In genomic region chr1:97761477-97761876, GRCm38 (mm10) we compare ENCODE assay signal across 25 mouse cellular contexts. TPM values are rescaled to one million over a fixed set of nuclear protein-coding genes. Genes with fewer than 3 reads are reported as not detected.
DNase-seq lines count a peak whose midpoint lies in the region; ATAC-seq and TF ChIP-seq lines count a peak whose summit lies in the region.
"Had no signal": no experiment of that assay in that cellular context is flagged by ENCODE, and none has a peak within 500 bp of the region (broad histone marks: within the 10 kb centered on the region; RNA-seq: fewer than 3 reads in every experiment).

No protein-coding gene starts in this region.

- ATAC-seq in heart, embryonic 11.5 days (replicated peaks; ENCODE audit: insufficient number of reproducible peaks, low FRiP score, low TSS enrichment), result no peak
- peak; percentile 80 for ATAC-seq in heart, postnatal 0 days (ENCODE audit: insufficient read depth, low read depth)
- ATAC-seq in activated CD4-positive, CD25-positive, alpha-beta regulatory T cell, adult 4 months, result no peak
- ATAC-seq: forebrain, postnatal 0 days; hindbrain, postnatal 0 days; intestine, embryonic 16.5 days; liver, embryonic 12.5 days had no signal

- peaks cover 3% of the 10 kb centered on the region; the same call in 1 of the 2 replicates for H3K4me1 ChIP-seq in heart, embryonic 11.5 days (ENCODE audit: control insufficient read depth, insufficient read depth, low read length)
- peaks cover 9% of the 10 kb centered on the region; the same call in 1 of the 2 replicates for H3K4me1 ChIP-seq in heart, postnatal 0 days (ENCODE audit: control insufficient read depth, insufficient read depth)
- H3K4me1 ChIP-seq: forebrain, embryonic 10.5 days; hindbrain, embryonic 10.5 days; limb, embryonic 13.5 days; midbrain, embryonic 10.5 days; stomach, embryonic 15.5 days had no signal

- 0 out of 2 replicates have a peak, but pooled peaks cover 1% of the 10 kb centered on the region for H3K36me3 ChIP-seq in heart, embryonic 11.5 days (ENCODE audit: control insufficient read depth, insufficient read depth, low read length)
- H3K36me3 ChIP-seq in heart, postnatal 0 days (replicated peaks; ENCODE audit: control insufficient read depth, insufficient read depth, low read length), result no peaks in the 10 kb centered on the region; the same call in 1 of the 2 replicates
- H3K36me3 ChIP-seq: stomach, embryonic 15.5 days had no signal

- no peak overlapping the region for H3K4me3 ChIP-seq in heart, embryonic 11.5 days (ENCODE audit: low read depth, low read length)
- H3K4me3 ChIP-seq in heart, postnatal 0 days (ENCODE audit: low read depth, low read length), result peak overlapping the region; percentile 45
- H3K4me3 ChIP-seq: forebrain, embryonic 10.5 days; hindbrain, embryonic 10.5 days; limb, embryonic 13.5 days; liver, embryonic 12.5 days; midbrain, embryonic 10.5 days; neural tube, embryonic 15.5 days; stomach, embryonic 15.5 days had no signal

- TF ChIP-seq EP300 in heart, postnatal 0 days (IDR thresholded peaks at IDR 0.05; ENCODE audit: low read depth), result peak; percentile 74

- 69% methylated on average over 6 of the region's 6 CpGs for WGBS in heart, embryonic 11.5 days (ENCODE audit: insufficient replicate concordance)
- WGBS in heart, postnatal 0 days, result 21% methylated on average over 6 of the region's 6 CpGs

- H3K9ac ChIP-seq in heart, embryonic 11.5 days (ENCODE audit: low read depth, low read length), result no peak overlapping the region
- H3K9ac ChIP-seq in heart, postnatal 0 days (replicated peaks; ENCODE audit: low read depth, low read length), result peak overlapping the region; percentile 17; the same call in 1 of the 2 replicates
- H3K9ac ChIP-seq: forebrain, postnatal 0 days; limb, embryonic 13.5 days; liver, embryonic 12.5 days; neural tube, embryonic 15.5 days; stomach, embryonic 15.5 days had no signal

- H3K27ac ChIP-seq in heart, embryonic 11.5 days (ENCODE audit: low read depth, low read length), result peak overlapping the region; percentile 13; the same call in 1 of the 2 replicates
- H3K27ac ChIP-seq in heart, postnatal 0 days (ENCODE audit: low read depth), result peak overlapping the region; percentile 85
- H3K27ac ChIP-seq: forebrain, embryonic 10.5 days; hindbrain, embryonic 10.5 days; hindbrain, postnatal 0 days; limb, embryonic 13.5 days; liver, embryonic 12.5 days; midbrain, embryonic 10.5 days; neural tube, embryonic 15.5 days; stomach, embryonic 15.5 days had no signal

- no peaks in the 10 kb centered on the region for H3K9me3 ChIP-seq in heart, embryonic 11.5 days (replicated peaks; ENCODE audit: control insufficient read depth, low read length)
- H3K9me3 ChIP-seq in heart, postnatal 0 days (replicated peaks; ENCODE audit: control insufficient read depth, low read length), result no peaks in the 10 kb centered on the region
- H3K9me3 ChIP-seq: forebrain, embryonic 10.5 days; hindbrain, embryonic 10.5 days; limb, embryonic 13.5 days; liver, embryonic 12.5 days; midbrain, embryonic 10.5 days; neural tube, embryonic 15.5 days; stomach, embryonic 15.5 days had no signal

- DNase-seq in ZHBTc4 (ENCODE audit: low read depth, low spot score) (peak; percentile 13), adipocyte (ENCODE audit: low spot score) (peak; percentile 62)
- peak; percentile 75 for DNase-seq in heart, postnatal 0 days (ENCODE audit: low spot score)
- DNase-seq in layer of hippocampus, adult 8-10 months (ENCODE audit: low spot score in 2 of 2), result no peak
- DNase-seq in cerebellum, postnatal 36 days, result no peak
- DNase-seq: adrenal gland, postnatal 25 days; cerebellum, adult 11 months; cerebellum, adult 9-11 months; forebrain, postnatal 0 days; gastrocnemius, postnatal 36 days; lung, adult 18-20 months; lung, postnatal 10 days; right cerebral cortex, adult 18-20 months; thymus, postnatal 36 days had no signal

- H3K4me2 ChIP-seq in heart, embryonic 11.5 days, result 0 out of 2 replicates have a peak overlapping the region, but pooled peaks have one; percentile 3
- H3K4me2 ChIP-seq in heart, postnatal 0 days (ENCODE audit: low read depth, low read length), result peak overlapping the region; percentile 62
- H3K4me2 ChIP-seq: limb, embryonic 13.5 days; liver, embryonic 12.5 days; neural tube, embryonic 15.5 days; stomach, embryonic 15.5 days had no signal

- no peak for TF ChIP-seq CTCF in heart, postnatal 0 days (IDR thresholded peaks at IDR 0.05; ENCODE audit: low read depth)

- H3K27me3 ChIP-seq in heart, embryonic 11.5 days (ENCODE audit: control insufficient read depth, insufficient read depth, low read length), result no peaks in the 10 kb centered on the region
- H3K27me3 ChIP-seq in heart, postnatal 0 days (ENCODE audit: control insufficient read depth, insufficient read depth, low read length), result no peaks in the 10 kb centered on the region
- H3K27me3 ChIP-seq: limb, embryonic 13.5 days; liver, embryonic 12.5 days; neural tube, embryonic 15.5 days; stomach, embryonic 15.5 days had no signal

RNA-seq across cellular contexts. Expression of gene Gin1, which starts 8.5 kb away (rescaled TPM):
- 12.5 and 16.7 TPM in 2 replicates for polyA plus RNA-seq in heart, embryonic 11.5 days (2014; fragmentation: Nextera tagmentation; extraction: Ambion mirVana)
- 0.80 and 1.6 TPM in 2 replicates for total RNA-seq in heart, postnatal 0 days (2014; rRNA removed; ENCODE audit: low replicate concordance)
- 21.3 and 22.7 TPM in 2 replicates for polyA plus RNA-seq in heart, postnatal 0 days (2015; fragmentation: Nextera tagmentation; extraction: Ambion mirVana)
- 10 to 100 TPM; 23.0 to 26.9 TPM for polyA plus RNA-seq in activated CD4-positive, CD25-positive, alpha-beta regulatory T cell, adult 4 months (2017; shearing (Covaris generic))
- 10 to 100 TPM in 2 of 4 experiments, 1 to 10 TPM in 2; 9.4 to 12.5 (median 10.7) TPM for total RNA-seq in layer of hippocampus, adult 8-10 months (2022)

RNA-seq across cellular contexts. Expression of gene Ppip5k2, which starts 8.7 kb away (rescaled TPM):
- polyA plus RNA-seq in heart, embryonic 11.5 days (2014; fragmentation: Nextera tagmentation; extraction: Ambion mirVana), result 33.2 and 37.4 TPM in 2 replicates
- total RNA-seq in heart, postnatal 0 days (2014; rRNA removed; ENCODE audit: low replicate concordance), result 68.0 and 75.2 TPM in 2 replicates
- 42.4 and 44.8 TPM in 2 replicates for polyA plus RNA-seq in heart, postnatal 0 days (2015; fragmentation: Nextera tagmentation; extraction: Ambion mirVana)
- polyA plus RNA-seq in activated CD4-positive, CD25-positive, alpha-beta regulatory T cell, adult 4 months (2017; shearing (Covaris generic)), result 10 to 100 TPM; 29.4 to 30.9 TPM
- 10 to 100 TPM; 20.1 to 23.9 (median 21.2) TPM for total RNA-seq in layer of hippocampus, adult 8-10 months (2022)

Comparison
In these comparisons a context has a peak if more than half of its experiments do, and no peak if none do; other contexts are left out.
1. DNase-seq: peak in ZHBTc4 (single experiment), adipocyte (single experiment) and heart, postnatal 0 days (single experiment); none in layer of hippocampus, adult 8-10 months (0 of 2) and cerebellum, postnatal 36 days (0 of 2).